Mouse (Mus musculus) embryonic stem cell, embryonic (primary cell): ENCODE results near the gene Cyp26a1.

ENCODE experiments used
- CTCF ChIA-PET, 4 experiments: fragments of 300-600 bp in 2 of 4; fragments of 350-600 bp in 2 of 4; sonication (Branson Sonifier 250); formaldehyde crosslinking; loops; one replicate each; lab custom pipeline; 2022; ENCODE audit warnings: inconsistent platforms in 2 of 4; lab: Charles Lee
- POLR2A ChIA-PET, 4 experiments: fragments of 300-600 bp in 2 of 4; fragments of 350-600 bp in 2 of 4; sonication (Branson Sonifier 250); formaldehyde crosslinking; loops; one replicate each; lab custom pipeline; 2022; ENCODE audit warnings: antibody characterized with exemption in 4 of 4, inconsistent platforms in 1 of 4; lab: Charles Lee

Gene Cyp26a1

DNA sequence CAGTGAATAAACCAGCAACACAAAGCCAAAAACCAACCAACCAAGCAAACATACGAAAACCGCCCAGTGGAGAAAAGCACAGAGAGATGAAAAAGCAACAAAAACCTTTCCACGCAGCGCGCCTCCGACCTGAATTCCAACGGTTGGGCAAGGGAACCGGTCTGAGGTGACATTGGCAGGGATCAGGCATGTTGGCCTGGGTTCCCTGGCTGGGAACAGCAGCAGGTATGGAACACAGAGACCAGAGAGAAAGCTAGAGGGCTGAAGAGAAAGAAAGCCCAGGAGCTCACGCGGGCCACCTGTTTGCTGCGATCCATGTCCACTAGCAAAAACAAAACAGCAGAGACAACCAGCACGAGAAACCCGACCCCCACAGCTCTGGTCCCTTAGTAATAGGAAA, 2.5 kb upstream of the Cyp26a1 start:
- ChIA-PET POLR2A (interaction anchor here in 2 of 4 experiments (0.9 to 1.9 kb wide), 3 partner anchors 9 to 331 kb away, joined by 3 to 6 read pairs (median 4); partner anchors contain the start of gene Cyp26c1 (in 1 of the 2)), CTCF (interaction anchor here in 1 of 4 experiments (1.3 kb wide), 1 partner anchor 93 kb away, joined by 3 read pairs; no protein-coding TSS in a partner anchor)

DNA sequence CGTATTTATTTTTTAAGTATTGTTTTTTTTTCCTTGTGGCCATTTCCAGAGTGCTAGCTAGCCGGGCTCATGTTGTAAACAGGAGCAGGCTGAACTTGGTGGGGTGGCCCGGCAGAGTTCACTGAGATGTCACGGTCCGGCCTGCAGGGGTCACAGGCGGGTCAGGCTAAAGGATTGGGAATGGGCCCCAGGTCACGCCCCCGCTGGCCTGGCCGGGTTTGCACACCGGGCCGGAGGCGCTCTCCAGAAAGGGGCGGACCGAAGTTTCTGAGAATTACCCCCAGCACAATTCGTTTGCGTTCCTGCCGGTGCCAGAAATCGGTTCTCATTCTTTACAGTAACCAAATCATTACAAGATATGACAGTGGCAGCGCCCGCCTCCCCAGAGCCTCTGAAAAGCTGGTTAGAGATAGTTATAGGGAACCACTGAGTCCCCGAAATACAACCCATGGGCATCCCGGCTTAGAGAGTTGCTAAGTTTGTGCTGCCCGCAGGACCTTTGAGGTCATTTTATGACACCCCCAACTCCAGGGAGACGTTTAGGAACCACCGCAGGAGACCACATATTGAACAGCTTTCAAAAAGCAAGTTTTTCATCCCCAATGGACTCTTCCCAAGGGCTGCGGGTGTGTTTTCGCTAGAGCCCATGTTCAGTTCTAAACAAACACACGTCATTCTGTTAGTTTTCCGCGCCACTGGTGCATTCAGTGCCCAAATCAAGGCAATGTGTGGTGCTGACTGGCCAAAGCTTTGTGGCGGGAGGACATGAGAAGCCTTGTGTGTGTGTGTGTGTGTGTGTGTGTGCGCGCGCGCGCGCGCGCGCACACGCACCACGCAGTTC, 1.6 kb upstream of the Cyp26a1 start:
- ChIA-PET POLR2A (interaction anchor here (0.6 to 1.9 kb wide), 6 partner anchors 10 to 330 kb away, joined by 3 to 6 read pairs (median 4); partner anchors contain the start of gene Cyp26c1 (in 1 of the 4)), CTCF (interaction anchor here in 3 of 4 experiments (0.6 to 1.3 kb wide), 5 partner anchors 8 to 804 kb away, joined by 3 read pairs; no protein-coding TSS in a partner anchor)

DNA sequence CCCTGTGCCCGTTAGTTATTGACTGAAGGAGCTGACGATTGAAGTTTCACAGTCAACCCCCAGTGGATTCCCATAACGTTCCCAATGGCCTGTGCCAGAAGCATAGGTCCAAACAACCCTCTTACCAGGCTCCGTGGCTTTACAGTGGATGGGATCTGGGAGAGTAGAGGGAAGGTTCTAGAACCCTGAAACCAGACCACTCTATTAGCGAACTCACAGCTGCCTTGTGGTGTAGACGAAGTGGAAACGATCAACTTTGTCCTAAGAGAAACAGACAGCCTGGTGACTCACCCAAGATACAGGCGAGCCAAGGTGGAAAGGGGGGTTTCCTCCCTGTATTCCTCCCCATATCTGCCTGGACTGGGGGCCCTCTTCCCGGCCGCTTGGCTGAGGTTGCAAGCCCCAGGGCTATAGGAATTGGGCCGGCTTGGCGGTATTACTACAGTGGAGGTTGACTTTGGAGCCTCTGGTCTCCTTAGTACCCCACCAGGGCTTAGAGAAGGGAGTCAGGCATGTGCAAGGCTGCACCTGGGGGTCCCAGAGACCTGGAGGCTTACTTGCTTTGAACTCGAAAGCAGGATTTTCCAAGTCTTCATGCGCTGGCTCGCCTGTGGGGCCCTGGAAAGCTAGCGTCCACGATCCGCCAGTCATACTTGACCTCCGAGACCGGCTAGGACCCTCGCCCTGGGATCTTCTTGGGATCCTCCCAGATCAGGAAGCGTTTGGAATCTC, 829 bp upstream of the Cyp26a1 start:
- CTCF ChIA-PET, result interaction anchor here in 2 of 4 experiments (0.6 to 3.2 kb wide), 9 partner anchors 8 to 803 kb away, joined by 3 to 11 read pairs (median 3); no protein-coding TSS in a partner anchor
- POLR2A ChIA-PET, result interaction anchor here (0.6 to 1.9 kb wide), 6 partner anchors 11 to 330 kb away, joined by 3 to 6 read pairs (median 4); partner anchors contain the start of gene Cyp26c1 (in 1 of the 4)

DNA sequence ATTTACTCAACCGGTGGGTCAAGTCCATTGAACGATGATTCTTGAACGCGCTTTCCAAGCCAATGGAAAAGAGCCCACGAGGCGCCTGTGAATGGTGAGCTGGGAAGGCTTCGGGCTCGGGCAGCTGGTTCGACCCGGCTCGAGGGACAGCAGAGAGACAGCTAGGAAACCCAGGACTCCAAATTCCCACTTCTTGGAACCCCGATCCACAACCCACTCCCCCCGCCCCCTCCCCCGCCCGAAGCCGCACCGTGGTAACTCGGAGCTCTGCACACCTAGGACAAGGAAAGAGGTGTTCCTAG, 312 bp upstream of the Cyp26a1 start:
- POLR2A ChIA-PET, result interaction anchor here (0.6 to 1.1 kb wide), 6 partner anchors 11 to 387 kb away, joined by 3 to 4 read pairs (median 3); no protein-coding TSS in a partner anchor
- CTCF ChIA-PET, result interaction anchor here in 2 of 4 experiments (0.6 to 3.2 kb wide), 10 partner anchors 9 to 683 kb away, joined by 3 to 11 read pairs (median 4); no protein-coding TSS in a partner anchor

DNA sequence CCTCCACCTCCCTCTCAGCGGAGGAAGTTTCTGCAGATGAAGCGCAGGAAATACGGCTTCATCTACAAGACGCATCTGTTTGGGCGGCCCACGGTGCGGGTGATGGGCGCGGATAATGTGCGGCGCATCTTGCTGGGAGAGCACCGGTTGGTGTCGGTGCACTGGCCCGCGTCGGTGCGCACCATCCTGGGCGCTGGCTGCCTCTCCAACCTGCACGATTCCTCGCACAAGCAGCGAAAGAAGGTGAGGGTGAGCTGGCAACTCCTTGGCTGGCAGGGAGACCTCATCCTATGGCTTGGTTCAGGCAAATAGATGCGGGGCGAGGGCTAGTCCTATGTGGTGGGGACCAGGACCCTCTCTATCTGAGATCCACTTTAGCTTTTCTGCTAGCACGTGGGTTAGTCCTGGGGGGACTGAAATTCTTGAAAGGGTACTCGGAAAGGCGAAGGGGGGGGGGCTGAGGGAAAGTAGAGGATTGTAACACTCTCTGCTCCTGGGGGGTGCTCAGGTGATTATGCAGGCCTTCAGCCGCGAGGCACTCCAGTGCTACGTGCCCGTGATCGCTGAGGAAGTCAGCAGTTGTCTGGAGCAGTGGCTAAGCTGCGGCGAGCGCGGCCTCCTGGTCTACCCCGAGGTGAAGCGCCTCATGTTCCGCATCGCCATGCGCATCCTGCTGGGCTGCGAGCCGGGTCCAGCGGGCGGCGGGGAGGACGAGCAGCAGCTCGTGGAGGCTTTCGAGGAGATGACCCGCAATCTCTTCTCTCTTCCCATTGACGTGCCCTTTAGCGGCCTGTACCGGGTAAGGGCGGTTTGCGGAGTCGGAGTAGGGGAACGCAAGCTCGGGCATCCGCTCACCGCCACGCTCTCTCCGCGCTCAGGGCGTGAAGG, 919 bp downstream of the Cyp26a1 start:
- ChIA-PET CTCF (interaction anchor here (0.5 to 3.2 kb wide), 20 partner anchors 8 to 721 kb away, joined by 3 to 11 read pairs (median 4); partner anchors contain the start of genes Cyp26c1 (in 1 of the 4) and Lgi1 (in 1 of the 4)), POLR2A (interaction anchor here (0.5 to 1.0 kb wide), 8 partner anchors 8 to 908 kb away, joined by 3 to 9 read pairs (median 3); no protein-coding TSS in a partner anchor)

DNA sequence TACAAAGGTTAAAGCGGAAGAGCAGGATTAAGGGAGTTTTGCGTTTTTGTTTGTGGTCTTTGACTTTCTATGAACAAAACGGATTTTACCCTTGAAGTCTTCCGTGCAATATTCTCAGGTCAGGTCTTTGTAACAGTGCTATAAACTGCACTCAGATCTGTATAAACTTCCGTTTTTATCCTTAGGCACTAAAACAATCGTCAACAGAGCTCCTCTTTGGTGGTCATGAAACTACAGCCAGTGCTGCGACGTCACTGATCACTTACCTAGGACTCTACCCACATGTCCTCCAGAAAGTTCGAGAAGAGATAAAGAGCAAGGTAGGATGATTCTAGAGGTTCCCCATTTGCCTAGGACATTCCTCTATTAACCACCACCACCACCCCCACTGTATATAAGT, 2.1 kb downstream of the Cyp26a1 start:
- ChIA-PET POLR2A (interaction anchor here in 1 of 4 experiments (1.2 kb wide), 1 partner anchor 12 kb away, joined by 3 read pairs; no protein-coding TSS in a partner anchor), CTCF (interaction anchor here in 3 of 4 experiments (0.5 to 3.2 kb wide), 9 partner anchors 9 to 463 kb away, joined by 3 to 11 read pairs (median 4); partner anchors contain the start of gene Cyp26c1 (in 1 of the 3))

DNA sequence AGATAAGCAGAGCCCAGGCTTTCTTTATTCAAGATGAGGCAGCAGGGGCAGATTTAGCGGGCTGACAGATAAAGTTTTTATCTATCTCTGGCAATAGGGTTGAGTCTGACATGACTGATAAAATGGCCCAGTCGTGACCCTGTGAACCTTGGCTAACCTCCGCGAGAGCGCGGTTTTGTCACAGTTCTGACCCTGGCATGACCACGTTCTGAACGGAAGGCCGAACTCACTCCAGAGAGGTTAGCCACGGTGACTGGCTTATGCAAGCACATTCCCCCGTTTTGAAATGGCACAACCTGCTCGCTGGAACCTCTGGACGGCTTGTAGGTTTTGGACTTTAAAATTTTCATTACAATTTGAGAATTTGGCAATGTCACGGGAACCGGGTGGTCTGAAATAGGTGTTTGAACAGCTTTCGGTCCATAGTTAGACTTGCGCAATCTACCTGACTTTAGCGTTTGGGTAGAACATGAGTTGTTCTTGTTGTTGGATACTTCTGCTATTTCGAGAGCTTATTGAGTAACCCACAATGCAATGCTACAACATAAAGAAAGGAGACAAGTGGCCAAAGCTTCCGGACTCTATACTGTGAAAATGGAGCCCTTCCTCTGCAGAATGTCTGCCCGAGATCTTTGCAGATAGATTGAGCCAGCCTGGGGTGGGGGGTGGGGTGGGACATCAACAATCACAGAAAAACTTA, 4.9 kb downstream of the Cyp26a1 start:
- ChIA-PET POLR2A (interaction anchor here in 2 of 4 experiments (1.2 to 1.6 kb wide), 3 partner anchors 14 to 181 kb away, joined by 3 to 7 read pairs (median 3); no protein-coding TSS in a partner anchor), CTCF (interaction anchor here in 2 of 4 experiments (0.9 to 1.8 kb wide), 5 partner anchors 14 to 253 kb away, joined by 3 to 9 read pairs (median 3); no protein-coding TSS in a partner anchor)

DNA sequence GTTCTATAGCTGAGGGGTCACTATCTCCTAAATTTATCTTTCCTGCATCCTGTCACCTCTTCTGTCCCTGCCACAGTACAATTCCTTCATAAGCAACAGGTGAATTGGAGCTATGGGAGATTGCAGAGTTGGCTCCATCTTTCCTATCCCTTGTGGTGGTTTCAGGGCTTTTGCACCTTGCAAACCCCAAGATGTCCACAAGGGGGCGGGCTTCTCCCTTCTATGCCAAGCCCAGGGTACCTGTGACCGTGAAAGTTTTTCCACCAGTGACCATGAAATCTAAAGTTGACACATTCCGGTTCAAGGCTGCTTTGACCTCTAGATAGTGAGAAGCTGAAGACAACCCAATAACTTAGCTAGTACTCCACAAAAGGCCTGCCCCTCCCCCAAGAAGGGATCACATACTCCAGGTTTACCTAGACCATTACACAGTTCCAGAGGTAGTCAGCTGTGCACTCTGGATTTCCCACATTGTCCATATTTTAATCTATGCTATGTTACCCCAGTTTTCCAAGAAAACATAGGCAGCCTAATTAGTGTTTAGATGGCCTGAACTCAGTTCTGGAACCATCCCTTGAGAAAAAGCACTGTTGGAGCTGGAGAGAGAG, 6.4 kb downstream of the Cyp26a1 start:
- ChIA-PET POLR2A (interaction anchor here in 2 of 4 experiments (0.9 to 1.6 kb wide), 5 partner anchors 11 to 520 kb away, joined by 3 to 7 read pairs (median 3); partner anchors contain the start of gene Fra10ac1 (in 1 of the 2)), CTCF (interaction anchor here (0.5 to 1.8 kb wide), 30 partner anchors 11 to 709 kb away, joined by 3 to 9 read pairs (median 3); no protein-coding TSS in a partner anchor)

DNA sequence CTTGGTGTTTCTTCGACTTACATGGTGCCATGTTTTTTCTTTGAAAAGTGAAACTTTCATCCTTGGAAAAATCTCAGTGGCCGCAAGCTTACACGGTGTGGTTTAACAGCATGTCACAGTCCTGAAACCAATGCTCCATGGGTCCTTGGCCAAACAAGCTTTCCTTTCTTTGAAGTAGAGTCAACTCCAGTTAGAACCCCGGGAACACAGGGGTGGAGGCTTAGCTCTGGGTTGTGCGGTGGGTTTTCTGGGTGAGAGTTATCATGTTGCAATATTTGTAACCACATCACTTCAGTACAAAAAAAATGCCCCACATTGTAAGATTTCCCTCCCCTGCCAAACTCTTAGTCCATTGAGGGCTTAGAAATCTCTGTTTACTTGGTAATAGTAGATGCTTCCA, 8.1 kb downstream of the Cyp26a1 start:
- POLR2A ChIA-PET, result no interaction called here
- CTCF ChIA-PET, result interaction anchor here in 2 of 4 experiments (1.1 to 1.5 kb wide), 3 partner anchors 241 to 375 kb away, joined by 3 to 5 read pairs (median 3); no protein-coding TSS in a partner anchor

DNA sequence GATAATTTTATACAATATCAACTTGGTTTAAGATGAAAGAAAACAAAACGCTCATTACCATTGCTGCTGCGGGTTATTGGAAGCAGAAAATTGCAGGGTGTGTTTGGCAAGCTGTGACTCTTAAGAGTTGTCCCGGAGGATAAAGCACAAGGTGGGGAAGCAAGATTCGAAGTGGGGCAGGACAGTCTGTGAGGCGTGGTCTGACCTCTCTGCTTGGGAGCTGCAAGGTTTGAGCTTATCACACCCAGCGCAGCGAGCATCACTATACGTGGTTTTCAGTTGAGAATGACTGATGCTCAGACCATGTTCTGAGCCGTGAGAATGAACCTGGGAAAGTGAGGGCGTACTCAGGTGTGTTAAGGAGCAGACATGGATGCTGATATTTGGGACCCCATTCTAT, 17.1 kb downstream of the Cyp26a1 start:
- CTCF ChIA-PET, result interaction anchor here in 2 of 4 experiments (0.6 to 0.7 kb wide), 2 partner anchors 16 to 23 kb away, joined by 3 read pairs; no protein-coding TSS in a partner anchor
- POLR2A ChIA-PET, result no interaction called here

DNA sequence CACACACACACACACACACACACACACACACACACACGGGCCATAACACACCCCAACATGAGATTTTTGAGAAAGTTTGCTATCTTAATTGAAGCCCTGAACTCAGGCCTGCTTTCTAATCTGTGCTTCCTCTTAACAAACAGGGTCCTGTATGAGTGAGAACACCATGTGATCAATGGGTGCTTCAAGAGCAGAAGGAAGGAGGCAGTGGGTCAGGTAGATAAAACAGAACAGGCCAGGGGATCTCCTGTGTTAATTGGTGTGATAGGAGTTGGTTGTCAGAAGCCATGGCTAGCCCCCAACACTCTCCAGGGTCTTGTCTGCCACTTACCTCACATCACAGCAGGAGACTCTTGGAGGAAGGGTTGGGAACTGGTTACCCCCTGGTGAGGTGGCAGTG, 18.4 kb downstream of the Cyp26a1 start:
- CTCF ChIA-PET, result interaction anchor here in 1 of 4 experiments (0.9 kb wide), 1 partner anchor 11 kb away, joined by 3 read pairs; no protein-coding TSS in a partner anchor
- POLR2A ChIA-PET, result interaction anchor here in 1 of 4 experiments (0.7 kb wide), 1 partner anchor 114 kb away, joined by 3 read pairs; no protein-coding TSS in a partner anchor

DNA sequence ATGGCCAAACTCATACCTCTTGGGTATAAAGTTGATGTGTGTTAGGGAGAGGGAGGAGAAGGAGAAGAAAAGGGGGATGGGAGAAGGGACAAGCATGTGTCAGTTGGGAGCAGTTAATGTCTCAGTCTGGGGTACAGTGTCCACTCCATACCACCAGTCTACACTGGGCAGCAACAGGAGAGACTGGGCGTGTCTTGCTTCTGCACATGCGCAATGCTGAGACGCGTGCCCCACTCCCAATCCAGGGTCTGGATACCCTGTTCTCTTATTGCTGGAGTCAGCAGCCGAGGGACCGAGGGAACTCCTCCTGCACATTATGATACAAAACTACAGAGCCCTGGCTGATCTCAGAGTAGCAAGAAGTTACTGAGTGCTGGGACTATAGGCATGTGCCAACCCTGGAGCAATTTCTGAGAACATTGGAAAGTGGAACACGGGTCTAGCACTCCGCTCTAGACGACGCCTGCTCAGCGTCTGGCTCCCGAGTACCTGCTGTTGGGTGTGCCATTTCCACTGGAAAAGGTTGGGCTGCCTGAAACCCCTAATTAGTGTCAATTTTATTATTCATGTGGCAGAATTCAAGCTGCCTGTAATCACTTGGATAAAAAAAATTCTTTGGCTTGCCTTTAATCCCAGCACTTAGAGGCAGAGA, 19.1 kb downstream of the Cyp26a1 start:
- ChIA-PET CTCF (interaction anchor here in 2 of 4 experiments (0.9 kb wide), 2 partner anchors 12 to 13 kb away, joined by 3 read pairs; no protein-coding TSS in a partner anchor), POLR2A (interaction anchor here in 1 of 4 experiments (0.6 kb wide), 1 partner anchor 714 kb away, joined by 5 read pairs; no protein-coding TSS in a partner anchor)

DNA sequence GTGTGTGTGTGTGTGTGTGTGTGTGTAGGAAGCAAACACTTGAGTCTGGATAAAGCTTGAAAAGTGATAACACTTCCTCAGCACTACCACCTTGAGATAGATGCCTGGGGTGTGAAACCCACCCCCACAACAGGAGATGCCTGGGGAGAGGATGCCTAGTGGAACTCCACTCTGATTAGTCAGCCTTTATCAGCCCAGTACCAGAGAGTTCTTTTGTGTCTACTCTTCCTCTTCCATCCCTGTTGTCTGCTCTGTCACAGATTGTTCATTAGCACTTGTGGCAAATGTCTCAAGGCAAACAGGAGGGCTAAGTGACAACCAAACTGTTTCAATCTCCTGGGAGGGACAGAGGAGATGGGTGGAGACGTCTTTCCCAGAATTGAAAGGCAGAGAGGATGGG, 21.6 kb downstream of the Cyp26a1 start:
- ChIA-PET CTCF (no interaction called here), POLR2A (interaction anchor here in 1 of 4 experiments (1.1 kb wide), 1 partner anchor 108 kb away, joined by 3 read pairs; no protein-coding TSS in a partner anchor)

DNA sequence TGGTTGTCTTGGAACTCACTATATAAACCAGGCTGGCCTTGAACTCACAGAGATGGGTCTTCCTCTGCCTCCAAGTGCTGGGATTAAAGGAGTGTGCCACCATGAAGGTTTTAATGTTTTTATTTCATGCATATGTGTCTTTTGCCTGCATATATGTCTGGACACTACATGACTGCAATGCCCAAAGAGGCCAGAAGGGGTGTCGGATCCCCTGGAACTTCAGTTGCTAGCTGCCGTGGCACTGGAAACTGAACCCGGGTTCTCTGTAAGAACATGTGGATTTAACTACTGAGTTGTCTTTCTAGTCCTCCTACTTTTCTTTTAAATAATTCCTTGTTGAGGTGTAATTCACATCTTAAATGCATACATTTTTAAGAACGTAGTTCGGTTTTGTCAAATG, 27.0 kb downstream of the Cyp26a1 start:
- ChIA-PET CTCF (interaction anchor here in 1 of 4 experiments (0.5 kb wide), 1 partner anchor 968 kb away, joined by 6 read pairs; no protein-coding TSS in a partner anchor), POLR2A (no interaction called here)

DNA sequence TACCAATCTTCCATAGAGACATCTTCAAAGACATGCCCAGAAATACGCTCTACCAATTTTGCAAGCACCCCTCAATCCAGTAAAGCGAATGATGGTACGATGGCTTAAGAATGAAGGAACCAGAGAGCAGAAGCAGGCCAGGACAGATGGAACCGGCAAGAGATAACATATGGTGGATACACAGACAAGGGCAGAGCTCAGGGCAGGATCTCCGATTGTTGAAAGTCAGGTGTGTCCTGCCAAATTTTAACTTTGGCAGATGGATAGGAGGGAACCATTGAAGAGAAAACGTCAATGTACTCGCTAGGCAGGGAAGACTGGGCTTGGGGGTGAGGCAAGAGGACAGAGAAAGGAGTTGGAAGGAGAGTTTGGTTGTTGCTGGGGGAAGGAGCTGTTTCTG, 29.0 kb downstream of the Cyp26a1 start:
- CTCF ChIA-PET, result no interaction called here
- POLR2A ChIA-PET, result interaction anchor here in 1 of 4 experiments (0.6 to 0.9 kb wide), 2 partner anchors 13 to 511 kb away, joined by 3 read pairs; no protein-coding TSS in a partner anchor
